Mouse (Mus musculus): ENCODE measurements around the gene Drc1. TPM values are rescaled to one million over a fixed set of nuclear protein-coding genes. Genes with fewer than 3 reads are reported as not detected.
A peak's percentile ranks its signal among the peaks of the same experiment; 100 is the strongest.

Drc1 gene
- polyA plus RNA-seq, 3 experiments from 2014 or later = 0.50 to 3.1 (median 1.5) TPM

- ATAC-seq = no peak
These were observed 6.1 kb downstream of the Drc1 start for GRCm38 (mm10) chr5:30287106-30287882.

DNA sequence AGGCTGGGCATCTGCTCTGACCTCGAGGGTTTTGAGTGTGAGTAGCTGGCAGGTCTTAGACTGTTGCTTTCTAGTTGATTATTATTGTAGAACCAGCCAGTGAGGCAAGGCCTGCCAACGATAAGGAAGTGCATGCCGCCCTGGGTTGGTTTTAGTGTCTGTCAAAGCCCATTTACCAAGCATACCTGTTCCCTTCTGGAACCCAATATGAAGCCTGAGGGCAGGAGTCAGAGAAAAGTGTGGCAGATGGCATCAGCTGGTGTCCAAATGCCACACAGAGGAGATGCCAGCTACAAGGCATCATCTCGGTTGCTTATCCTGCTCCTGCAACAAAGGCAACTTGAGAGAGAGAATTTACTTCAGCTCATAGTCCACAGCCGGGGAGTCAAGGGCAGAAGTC, 59.6 kb downstream of the Drc1 start:
- ATAC-seq = no peak

DNA sequence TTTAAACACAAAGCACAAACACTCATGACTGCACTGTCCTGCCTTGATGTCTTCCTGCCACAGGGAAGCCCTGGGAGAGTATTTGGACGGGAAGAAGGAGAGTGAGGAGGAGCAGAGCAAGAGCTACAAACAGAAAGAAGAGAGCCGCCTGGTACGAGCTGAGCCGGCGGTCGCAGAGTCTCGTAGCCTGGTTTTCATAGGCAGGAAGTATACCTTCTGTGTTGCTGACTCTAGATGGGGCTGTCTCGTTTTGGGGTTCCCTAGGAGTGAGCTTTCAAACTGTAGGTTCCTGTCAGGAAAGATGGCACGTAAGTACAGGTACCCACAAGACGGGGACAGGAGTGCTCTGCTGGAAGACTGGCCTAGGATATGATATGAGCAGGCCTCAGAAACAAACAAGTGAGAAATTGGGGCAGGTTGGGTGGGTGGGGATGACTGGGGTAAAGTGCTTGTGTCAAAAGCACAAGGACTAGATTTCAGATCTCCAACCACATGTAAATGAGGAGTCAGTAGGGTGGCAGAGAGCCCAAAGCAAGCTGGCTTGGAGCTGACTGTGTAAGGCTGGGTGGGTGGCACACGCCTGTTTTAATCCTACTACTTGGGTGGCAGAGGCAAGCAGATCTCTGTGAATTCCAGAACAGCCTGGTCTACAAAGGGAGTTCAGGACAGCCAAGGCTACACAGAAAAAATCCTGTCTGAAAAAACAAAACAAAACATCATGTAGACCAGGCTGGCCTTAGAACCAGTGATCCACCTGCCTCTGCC, 60.6 kb downstream of the Drc1 start:
- no peak for ATAC-seq

GRCm38 (mm10) chr5:30342601-30343015, 61.4 kb downstream of the Drc1 start:
- no peak for ATAC-seq

- ATAC-seq = peak; percentile 70
These were observed 61.9 kb downstream of the Drc1 start for GRCm38 (mm10) chr5:30343107-30343506.

DNA sequence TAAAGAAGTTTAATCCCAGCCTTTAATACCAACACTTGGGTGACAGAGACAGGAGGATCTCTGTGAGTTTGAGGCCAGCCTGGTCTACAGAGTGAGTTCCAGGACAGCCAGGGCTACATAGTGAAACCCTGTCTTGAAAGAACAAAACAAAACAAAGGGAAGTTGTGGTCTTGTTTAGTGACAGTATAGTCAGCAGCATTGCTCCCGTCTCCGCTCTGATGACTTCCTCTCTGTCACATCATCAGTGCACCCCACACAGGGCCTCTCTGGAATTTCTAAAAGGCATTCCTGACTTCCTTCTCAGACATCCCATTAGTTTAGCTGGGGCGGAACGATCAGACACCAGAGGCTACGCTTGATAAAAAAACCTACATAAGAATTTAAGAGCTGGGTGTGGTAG, 62.7 kb downstream of the Drc1 start:
- no peak for ATAC-seq

GRCm38 (mm10) chr5:30353605-30354004, 72.4 kb downstream of the Drc1 start:
- ATAC-seq = no peak

- no peak for ATAC-seq
These were observed 73.9 kb downstream of the Drc1 start for GRCm38 (mm10) chr5:30355114-30355513.

- ATAC-seq = no peak
These were observed 74.5 kb downstream of the Drc1 start for GRCm38 (mm10) chr5:30355559-30356159.

GRCm38 (mm10) chr5:30356647-30357046, 75.5 kb downstream of the Drc1 start:
- ATAC-seq = no peak

DNA sequence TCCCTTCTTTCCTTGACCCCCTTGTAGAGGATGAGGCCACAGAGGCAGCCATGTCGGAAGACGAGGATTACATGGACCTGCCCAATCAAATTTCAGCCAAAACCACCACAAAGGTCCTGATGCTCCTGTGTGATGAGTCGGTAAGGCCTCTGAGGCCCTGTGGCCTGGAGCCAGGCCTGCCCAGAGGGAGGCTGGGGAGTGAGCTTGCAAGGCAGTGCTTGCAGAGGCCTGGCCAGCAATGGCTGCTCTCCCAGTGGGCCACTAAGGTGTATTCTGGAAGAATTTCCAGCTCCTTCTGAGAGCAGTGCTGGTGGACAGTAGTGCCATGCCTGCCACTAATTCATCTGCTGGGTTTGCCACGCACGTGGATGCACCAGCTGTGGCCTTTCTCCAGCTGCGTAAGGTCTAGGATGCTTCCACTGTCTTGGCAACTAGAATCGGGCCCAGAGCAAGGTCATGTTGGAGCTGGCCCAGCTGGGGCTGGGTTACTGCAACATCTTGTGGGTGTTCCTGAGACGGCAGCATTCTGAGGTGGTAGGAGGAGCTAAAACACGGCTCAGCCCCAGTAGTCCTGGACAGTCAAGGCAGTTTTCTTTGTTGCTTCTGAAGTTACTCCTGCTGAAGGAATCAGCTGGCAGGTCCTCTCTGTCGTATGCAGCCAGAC, 77.4 kb downstream of the Drc1 start:
- ATAC-seq = no peak

DNA sequence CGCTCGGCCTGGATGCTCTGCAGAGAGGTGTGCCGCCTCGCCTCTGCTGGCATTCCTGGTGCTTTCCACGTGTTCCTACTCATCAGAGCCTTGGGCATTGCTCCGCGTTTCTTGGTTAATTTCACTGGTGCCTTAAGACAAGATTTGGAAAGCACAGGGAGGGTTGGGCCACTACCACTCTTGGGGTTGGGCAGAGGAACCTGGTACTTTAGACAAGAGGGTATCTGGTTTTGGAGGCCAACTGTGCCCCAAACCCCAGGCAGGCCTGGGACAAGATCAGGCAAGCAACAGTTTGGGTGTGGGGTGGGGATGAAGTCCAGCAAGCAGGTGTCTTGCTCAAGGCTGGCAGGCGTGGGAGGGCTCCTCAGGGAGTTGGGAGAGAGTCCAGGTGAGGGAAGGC, 86.2 kb downstream of the Drc1 start:
- ATAC-seq = no peak

DNA sequence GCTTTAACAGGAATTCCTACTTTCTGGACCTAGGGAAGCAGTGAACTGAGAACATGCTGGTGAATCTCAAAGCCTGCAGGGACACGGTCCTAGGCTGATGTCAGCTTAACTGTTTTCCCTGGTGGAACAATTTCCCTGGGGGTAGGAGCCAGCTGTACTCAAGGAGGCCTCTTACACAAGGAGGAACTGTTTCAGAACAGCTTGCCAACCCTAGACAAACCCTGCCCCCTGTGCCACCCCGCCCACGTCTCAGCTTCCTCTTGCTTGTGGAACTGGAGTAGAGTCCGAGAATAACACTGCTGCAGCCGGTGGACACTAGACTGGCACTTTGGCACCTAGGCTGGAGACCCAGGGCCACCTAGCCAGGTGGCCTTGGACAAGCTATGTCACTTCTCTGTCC, 88.2 kb downstream of the Drc1 start:
- ATAC-seq = no peak

DNA sequence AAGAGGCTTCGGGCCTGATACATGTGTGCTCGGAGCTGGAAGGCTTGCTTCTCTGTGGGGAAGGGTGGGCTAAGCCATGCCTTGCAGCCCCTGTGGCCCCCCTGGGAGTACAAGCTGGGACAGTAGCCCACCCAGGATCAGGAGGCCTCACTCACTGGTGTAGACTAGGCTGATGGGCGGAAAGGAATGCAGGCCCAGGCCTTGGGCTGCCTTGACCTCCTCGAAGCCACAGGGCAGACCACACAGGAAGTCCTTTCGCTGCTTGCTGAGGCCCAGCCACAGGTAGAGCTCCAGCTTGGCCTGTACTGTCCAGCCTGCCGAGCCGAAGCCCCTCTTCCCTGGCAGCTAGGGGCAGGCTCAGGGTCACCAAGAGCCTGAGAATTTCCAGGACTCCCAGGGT, 101.7 kb downstream of the Drc1 start:
- ATAC-seq = no peak

GRCm38 (mm10) chr5:30387726-30388125, 106.5 kb downstream of the Drc1 start:
- ATAC-seq = no peak

- ATAC-seq = no peak
These were observed 108.6 kb downstream of the Drc1 start for GRCm38 (mm10) chr5:30389836-30390235.

- ATAC-seq = no peak
These were observed 110.3 kb downstream of the Drc1 start for GRCm38 (mm10) chr5:30391473-30391872.

GRCm38 (mm10) chr5:30400521-30400920, 119.3 kb downstream of the Drc1 start:
- ATAC-seq = no peak

GRCm38 (mm10) chr5:30401165-30401564, 120.0 kb downstream of the Drc1 start:
- no peak for ATAC-seq

DNA sequence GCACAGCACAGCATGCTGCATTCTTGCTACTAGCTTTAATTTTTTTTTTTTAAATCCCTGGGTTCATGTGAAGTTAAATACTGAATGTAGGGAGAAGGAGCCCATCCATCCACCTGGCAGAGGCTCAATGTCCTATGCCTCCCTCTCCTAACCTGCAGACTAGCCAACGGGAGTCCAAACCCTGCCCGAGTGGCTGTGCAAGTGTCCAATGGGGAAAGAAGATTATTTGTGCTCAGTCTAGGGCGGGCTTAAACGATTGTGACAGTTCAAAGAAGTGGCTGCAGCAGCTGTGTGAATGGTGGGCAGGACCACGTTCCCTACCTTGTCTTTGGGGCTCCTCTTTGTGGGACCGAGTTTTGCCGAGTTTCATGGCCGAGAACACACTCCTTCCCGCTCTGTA, 125.7 kb downstream of the Drc1 start:
- ATAC-seq = no peak

GRCm38 (mm10) chr5:30411524-30411923, 130.3 kb downstream of the Drc1 start:
- ATAC-seq = no peak

DNA sequence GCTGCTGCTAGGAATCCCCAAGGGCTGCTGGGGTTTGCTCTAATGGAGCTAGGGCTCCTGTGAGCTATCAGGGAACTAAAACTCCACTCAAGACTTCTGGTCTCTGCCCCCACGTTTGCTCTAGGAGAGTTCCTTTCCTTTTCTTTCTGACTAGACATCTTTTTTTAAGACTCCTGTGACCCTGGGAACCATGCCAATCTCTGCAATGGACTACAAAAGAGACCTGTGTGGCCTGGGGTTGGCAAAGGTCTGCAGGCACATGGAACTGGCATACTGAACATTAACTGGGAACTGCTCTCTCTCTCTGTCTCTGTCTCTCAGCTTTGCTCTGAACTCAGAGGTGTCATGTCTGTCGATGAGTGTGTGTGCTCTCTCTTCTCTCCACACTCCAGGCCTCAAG, 134.2 kb downstream of the Drc1 start:
- no peak for ATAC-seq

DNA sequence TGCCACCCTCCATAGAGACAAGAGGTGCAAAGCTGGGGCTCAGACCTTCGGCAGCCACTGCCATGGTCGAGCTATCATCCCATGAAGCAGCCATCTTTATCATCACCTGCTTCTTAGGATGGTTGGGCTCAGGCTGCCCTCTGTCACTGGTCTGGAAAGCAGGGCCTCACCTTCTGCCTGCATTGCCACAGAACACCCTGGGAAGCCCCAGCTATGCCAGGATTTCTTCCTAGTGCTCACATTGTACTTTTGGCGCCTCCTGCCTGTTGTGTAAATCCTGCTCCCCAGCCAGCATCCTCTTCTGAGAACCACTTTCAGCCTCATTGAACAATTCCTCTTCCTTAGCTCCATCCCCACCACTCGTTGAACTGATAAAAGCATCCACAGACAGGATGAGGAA, 134.7 kb downstream of the Drc1 start:
- no peak for ATAC-seq
